Mouse (Mus musculus) neural tube, embryonic 11.5 days (tissue): ENCODE measurements around the gene Mbd6. TPM values are rescaled to one million over a fixed set of nuclear protein-coding genes. Genes with fewer than 3 reads are reported as not detected.
"Not testable (repeated sequence)": the region's sequence is repeated elsewhere in the genome, so short reads cannot be mapped to it uniquely, and the experiment has no call there.

ENCODE experiments used
- ATAC-seq: fragments of 200-750 bp; cut with Nextera tagmentation; 2 replicates; pipeline ENCODE4 v1.8.0; 2017; ENCODE audit warnings: moderate number of reproducible peaks, mild to moderate bottlenecking, moderate TSS enrichment, moderate library complexity; ENCODE audit not compliant: insufficient read depth, low FRiP score, low TSS enrichment
- DNase-seq: peaks from one replicate; pipeline ENCODE4 v3.0.0-alpha.2; 2015; ENCODE audit warnings: low spot score
- H3K27ac ChIP-seq: fragments of 300-500 bp; sonication (generic); 2 replicates; pipeline ENCODE4 v1.5.1; 2014; ENCODE audit warnings: low read depth, mild to moderate bottlenecking, low read length
- H3K27me3 ChIP-seq: fragments of 300-500 bp; sonication (generic); 2 replicates; pipeline ENCODE4 v1.6.1; 2014; ENCODE audit warnings: mild to moderate bottlenecking, low read length, mixed read lengths; ENCODE audit not compliant: control insufficient read depth, insufficient read depth
- H3K36me3 ChIP-seq: fragments of 300-500 bp; sonication (generic); 2 replicates; pipeline ENCODE4 v1.6.1; 2014; ENCODE audit warnings: mild to moderate bottlenecking, low read length, moderate library complexity, mixed read lengths; ENCODE audit not compliant: control insufficient read depth, insufficient read depth
- H3K4me1 ChIP-seq: fragments of 300-500 bp; sonication (generic); 2 replicates; pipeline ENCODE4 v1.6.1; 2014; ENCODE audit warnings: low read length, mixed read lengths; ENCODE audit not compliant: control insufficient read depth, insufficient read depth
- H3K4me2 ChIP-seq: fragments of 300-500 bp; sonication (generic); 2 replicates; pipeline ENCODE4 v1.6.1; 2014; ENCODE audit warnings: low read depth, mild to moderate bottlenecking, moderate library complexity
- H3K4me3 ChIP-seq: fragments of 300-500 bp; sonication (generic); 2 replicates; pipeline ENCODE4 v1.5.1; 2014; ENCODE audit warnings: low read depth, low read length
- H3K9ac ChIP-seq: fragments of 300-500 bp; sonication (generic); 2 replicates; pipeline ENCODE4 v1.6.1; 2014; ENCODE audit warnings: mild to moderate bottlenecking, low read length
- H3K9me3 ChIP-seq: fragments of 300-500 bp; sonication (generic); 2 replicates; pipeline ENCODE4 v1.6.1; 2016; ENCODE audit warnings: low read length; ENCODE audit not compliant: control insufficient read depth
- WGBS: fragments of 180-500 bp; shearing (Covaris S2); extraction: QIAGEN DNeasy Blood & Tissue Kit; methylation state at CpG from one replicate; pipeline ENCODE4 v1.1.7; 2014; 5-methylcytosine and 5-hydroxymethylcytosine counted together
- polyA plus RNA-seq: library from polyadenylated mRNA; unstranded; fragments of >200 nt; fragmentation: Nextera tagmentation; extraction: Ambion mirVana; gene quantifications from 2 replicates; pipeline ENCODE4 v1.2.1, GENCODE M21; 2014

Mbd6 gene
- polyA plus RNA-seq, 1 experiment from 2014 or later = 17.6 TPM

GRCm38 (mm10) chr10:127319969-127320368, 31.2 kb upstream of the Mbd6 start:
- H3K27me3 ChIP-seq = peaks cover 3% of the 10 kb centered on the region
- ATAC-seq (no peak), DNase-seq (no peak)
- no peaks in the 10 kb centered on the region for H3K4me1 ChIP-seq
- no peak overlapping the region for H3K9ac ChIP-seq
- H3K4me2 ChIP-seq = no peak overlapping the region
- no peak overlapping the region for H3K4me3 ChIP-seq
- no peak overlapping the region for H3K27ac ChIP-seq
- no peaks in the 10 kb centered on the region for H3K9me3 ChIP-seq
- H3K36me3 ChIP-seq = no peaks in the 10 kb centered on the region
- 83% methylated on average over 7 of the region's 7 CpGs for WGBS

GRCm38 (mm10) chr10:127318009-127318408, 29.2 kb upstream of the Mbd6 start:
- H3K9me3 ChIP-seq = no peaks in the 10 kb centered on the region
- no peaks in the 10 kb centered on the region for H3K36me3 ChIP-seq
- no peak overlapping the region for H3K27ac ChIP-seq
- H3K27me3 ChIP-seq = no peaks in the 10 kb centered on the region
- ATAC-seq = no peak
- 50% methylated on average over 4 of the region's 4 CpGs for WGBS
- no peak for DNase-seq
- no peak overlapping the region for H3K9ac ChIP-seq
- no peak overlapping the region for H3K4me2 ChIP-seq
- H3K4me1 ChIP-seq = no peaks in the 10 kb centered on the region
- no peak overlapping the region for H3K4me3 ChIP-seq

GRCm38 (mm10) chr10:127317277-127317676, 28.5 kb upstream of the Mbd6 start:
- 78% methylated on average over 2 of the region's 2 CpGs for WGBS
- H3K4me2 ChIP-seq = no peak overlapping the region
- no peak overlapping the region for H3K9ac ChIP-seq
- H3K4me1 ChIP-seq = no peaks in the 10 kb centered on the region
- H3K9me3 ChIP-seq = no peaks in the 10 kb centered on the region
- no peaks in the 10 kb centered on the region for H3K36me3 ChIP-seq
- H3K4me3 ChIP-seq = no peak overlapping the region
- DNase-seq (no peak), ATAC-seq (no peak)
- H3K27me3 ChIP-seq = no peaks in the 10 kb centered on the region
- H3K27ac ChIP-seq = no peak overlapping the region

GRCm38 (mm10) chr10:127314950-127315349, 26.1 kb upstream of the Mbd6 start:
- not testable (repeated sequence) for H3K27me3 ChIP-seq, ATAC-seq, H3K4me1 ChIP-seq, H3K27ac ChIP-seq, H3K4me3 ChIP-seq, DNase-seq, H3K36me3 ChIP-seq, H3K9me3 ChIP-seq, H3K4me2 ChIP-seq, H3K9ac ChIP-seq
- WGBS = 75% methylated on average over 1 of the region's 1 CpGs

GRCm38 (mm10) chr10:127313516-127313915, 24.7 kb upstream of the Mbd6 start:
- not testable (repeated sequence) for ATAC-seq, H3K4me1 ChIP-seq
- 88% methylated on average over 5 of the region's 5 CpGs for WGBS

GRCm38 (mm10) chr10:127312858-127313257, 24.0 kb upstream of the Mbd6 start:
- 0 out of 2 replicates have a peak, but pooled peaks cover 6% of the 10 kb centered on the region for H3K4me1 ChIP-seq
- no peak overlapping the region for H3K27ac ChIP-seq
- H3K4me3 ChIP-seq = no peak overlapping the region
- H3K9ac ChIP-seq = no peak overlapping the region
- peaks cover 8% of the 10 kb centered on the region for H3K36me3 ChIP-seq
- DNase-seq = no peak
- no peak for ATAC-seq
- H3K9me3 ChIP-seq = no peaks in the 10 kb centered on the region
- no peaks in the 10 kb centered on the region for H3K27me3 ChIP-seq
- no peak overlapping the region for H3K4me2 ChIP-seq
- 79% methylated on average over 4 of the region's 4 CpGs for WGBS

More at GRCm38 (mm10) chr10:127313516-127313915, 24.7 kb upstream of the Mbd6 start:
- H3K27me3 ChIP-seq, H3K4me2 ChIP-seq, H3K27ac ChIP-seq, H3K9ac ChIP-seq, H3K9me3 ChIP-seq, DNase-seq, H3K36me3 ChIP-seq, H3K4me3 ChIP-seq: not testable (repeated sequence)

- peak overlapping the region; percentile 61 for H3K4me2 ChIP-seq
- H3K4me3 ChIP-seq = peak overlapping the region; percentile 70
- peak; percentile 53 for ATAC-seq
- H3K27ac ChIP-seq = peak overlapping the region; percentile 24; the same call in 1 of the 2 replicates
- 2% methylated on average over 4 of the region's 4 CpGs for WGBS
- DNase-seq = peak; percentile 85
- no peaks in the 10 kb centered on the region for H3K9me3 ChIP-seq
- no peaks in the 10 kb centered on the region for H3K27me3 ChIP-seq
- H3K9ac ChIP-seq = peak overlapping the region; percentile 50
- peaks cover 11% of the 10 kb centered on the region for H3K36me3 ChIP-seq
- 0 out of 2 replicates have a peak, but pooled peaks cover 6% of the 10 kb centered on the region for H3K4me1 ChIP-seq
Observed at GRCm38 (mm10) chr10:127312356-127312676, 23.5 kb upstream of the Mbd6 start.

GRCm38 (mm10) chr10:127311476-127312355, 22.9 kb upstream of the Mbd6 start, which contains the start of gene Mars:
Mars (minus strand) TSS chr10:127311786.
- under 1% methylated on average over 65 of the region's 65 CpGs for WGBS
- Histone ChIP-seq H3K4me1 (0 out of 2 replicates have a peak, but pooled peaks cover 6% of the 10 kb centered on the region), H3K27me3 (no peaks in the 10 kb centered on the region), H3K9me3 (no peaks in the 10 kb centered on the region), H3K4me3 (peak within 1 kb of the TSS; percentile 70), H3K36me3 (peaks cover 13% of the 10 kb centered on the region), H3K9ac (peak within 1 kb of the TSS; percentile 77), H3K4me2 (peak within 1 kb of the TSS; percentile 61), H3K27ac (peak within 1 kb of the TSS; percentile 24; the same call in 1 of the 2 replicates)
- ATAC-seq (peak; percentile 94), DNase-seq (peak; percentile 93)
